Mouse (Mus musculus) forebrain, embryonic 15.5 days (tissue): ENCODE measurements around the gene Prpf4b. TPM values are rescaled to one million over a fixed set of nuclear protein-coding genes. Genes with fewer than 3 reads are reported as not detected.
"Not testable (repeated sequence)": the region's sequence is repeated elsewhere in the genome, so short reads cannot be mapped to it uniquely, and the experiment has no call there.

Source experiments
- ATAC-seq: fragments of 200-750 bp; cut with Nextera tagmentation; replicated peaks from 2 replicates; pipeline ENCODE4 v1.8.0; 2017; ENCODE audit warnings: mild to moderate bottlenecking, moderate TSS enrichment, moderate library complexity
- H3K27ac ChIP-seq: fragments of 300-500 bp; sonication (generic); replicated peaks from 2 replicates; pipeline ENCODE4 v1.5.1; 2015; ENCODE audit warnings: mild to moderate bottlenecking, inconsistent platforms
- H3K27me3 ChIP-seq: fragments of 300-500 bp; sonication (generic); 2 replicates; pipeline ENCODE4 v1.6.1; 2015; ENCODE audit warnings: inconsistent platforms
- H3K36me3 ChIP-seq: fragments of 300-500 bp; sonication (generic); 2 replicates; pipeline ENCODE4 v1.6.1; 2015; ENCODE audit warnings: mild to moderate bottlenecking, inconsistent platforms
- H3K4me1 ChIP-seq: fragments of 300-500 bp; sonication (generic); 2 replicates; pipeline ENCODE4 v1.6.1; 2015; ENCODE audit warnings: inconsistent platforms
- H3K4me2 ChIP-seq: fragments of 300-500 bp; sonication (generic); replicated peaks from 2 replicates; pipeline ENCODE4 v1.6.1; 2015; ENCODE audit warnings: mild to moderate bottlenecking, inconsistent platforms
- H3K4me3 ChIP-seq: fragments of 300-500 bp; sonication (generic); 2 replicates; pipeline ENCODE4 v1.5.1; 2015; ENCODE audit warnings: mild to moderate bottlenecking, inconsistent platforms
- H3K9ac ChIP-seq: fragments of 300-500 bp; sonication (generic); replicated peaks from 2 replicates; pipeline ENCODE4 v1.6.1; 2015; ENCODE audit warnings: mild to moderate bottlenecking, inconsistent platforms
- H3K9me3 ChIP-seq: fragments of 300-500 bp; sonication (generic); 2 replicates; pipeline ENCODE4 v1.6.1; 2016; ENCODE audit warnings: inconsistent platforms
- WGBS: fragments of 180-500 bp; shearing (Covaris S2); methylation state at CpG from one replicate; pipeline ENCODE4 v1.1.7; 2015; ENCODE audit warnings: mixed read lengths; 5-methylcytosine and 5-hydroxymethylcytosine counted together
- polyA plus RNA-seq: library from polyadenylated mRNA; unstranded; fragments of >200 nt; fragmentation: Nextera tagmentation; extraction: Ambion mirVana; gene quantifications from 2 replicates; pipeline ENCODE4 v1.2.1, GENCODE M21; 2015

Gene Prpf4b
- polyA plus RNA-seq, 1 experiment from 2014 or later, result 69.6 TPM

GRCm38 (mm10) chr13:34873801-34874681 is 1.1 kb upstream of the Prpf4b start:
- peak overlapping the region; percentile 88 for H3K9ac ChIP-seq
- no peaks in the 10 kb centered on the region for H3K9me3 ChIP-seq
- no peaks in the 10 kb centered on the region for H3K36me3 ChIP-seq
- 2% methylated on average over 45 of the region's 45 CpGs for WGBS
- H3K4me3 ChIP-seq, result peak overlapping the region; percentile 92
- peak overlapping the region; percentile 58 for H3K4me2 ChIP-seq
- ATAC-seq, result peak; percentile 94
- H3K27ac ChIP-seq, result peak overlapping the region; percentile 96
- peaks cover 27% of the 10 kb centered on the region for H3K4me1 ChIP-seq
- H3K27me3 ChIP-seq, result no peaks in the 10 kb centered on the region

- Histone ChIP-seq H3K4me2 (peak overlapping the region; percentile 58), H3K4me3 (peak overlapping the region; percentile 92), H3K4me1 (peaks cover 27% of the 10 kb centered on the region), H3K27ac (peak overlapping the region; percentile 96), H3K9ac (peak overlapping the region; percentile 88)
- ATAC-seq, result peak; percentile 17
- not testable (repeated sequence) for H3K36me3 ChIP-seq, H3K9me3 ChIP-seq, H3K27me3 ChIP-seq
- WGBS, result 23% methylated on average over 13 of the region's 13 CpGs
Measured at GRCm38 (mm10) chr13:34874736-34875135, 366 bp upstream of the Prpf4b start.

DNA sequence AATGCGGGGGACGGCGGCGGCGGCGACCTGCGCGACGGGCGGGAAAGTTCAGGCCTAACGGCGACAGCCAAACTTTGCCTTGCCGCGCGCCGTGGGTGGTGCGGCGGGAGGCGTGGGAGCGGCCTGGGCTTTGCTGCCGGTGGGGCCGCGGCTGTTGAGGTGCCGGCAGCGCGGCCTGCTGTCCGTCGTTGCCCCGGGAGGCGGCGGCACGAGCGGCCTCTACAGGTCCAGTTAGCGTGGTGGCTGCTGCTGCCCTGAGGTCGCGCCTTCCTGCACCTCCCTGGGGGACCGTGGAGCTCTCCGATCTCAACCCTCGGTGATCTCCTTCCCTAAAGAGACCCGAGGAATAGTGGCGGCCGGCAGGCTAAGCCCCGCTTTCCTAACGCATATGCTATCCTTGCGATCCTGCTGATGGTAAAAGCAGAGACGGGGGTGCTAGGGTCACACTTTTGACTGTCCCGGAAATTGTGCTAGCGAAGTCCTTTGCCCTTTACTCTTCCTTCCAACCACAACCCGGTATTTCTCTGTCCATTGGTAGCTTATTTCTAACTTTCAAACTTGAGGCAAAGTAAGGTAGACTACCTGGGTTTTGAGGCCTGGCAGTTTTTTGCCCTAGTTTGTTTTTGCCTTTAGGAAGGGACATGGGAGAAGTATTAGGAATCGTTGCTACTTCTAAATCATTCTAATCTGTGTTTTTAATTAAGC is 791 bp downstream of the Prpf4b start:
- no peaks in the 10 kb centered on the region for H3K9me3 ChIP-seq
- peak overlapping the region; percentile 88 for H3K9ac ChIP-seq
- ATAC-seq, result peak; percentile 22
- peak overlapping the region; percentile 96 for H3K27ac ChIP-seq
- no peaks in the 10 kb centered on the region for H3K36me3 ChIP-seq
- H3K4me3 ChIP-seq, result peak overlapping the region; percentile 92
- H3K27me3 ChIP-seq, result no peaks in the 10 kb centered on the region
- H3K4me2 ChIP-seq, result peak overlapping the region; percentile 58
- WGBS, result under 1% methylated on average over 50 of the region's 50 CpGs
- H3K4me1 ChIP-seq, result peaks cover 27% of the 10 kb centered on the region

DNA sequence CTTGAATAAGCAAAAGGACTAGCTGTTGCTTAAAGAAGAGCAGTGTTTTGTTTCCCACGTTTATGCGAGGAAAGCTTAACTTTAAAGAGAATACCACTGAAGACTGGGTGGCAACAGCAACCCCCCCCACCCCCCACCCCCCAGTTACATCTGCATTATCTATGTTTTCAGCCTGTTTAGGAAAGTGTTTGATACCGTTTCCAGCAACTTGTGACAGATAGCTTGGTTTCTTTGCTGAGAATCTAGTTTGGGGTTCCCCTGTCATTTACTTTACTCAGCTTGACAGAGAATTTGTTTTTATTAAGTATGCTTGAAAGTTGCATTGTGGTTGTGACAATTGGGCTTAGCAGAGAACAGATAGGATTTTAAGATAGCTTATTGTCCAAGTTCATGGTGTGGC is 1.4 kb downstream of the Prpf4b start:
- no peak overlapping the region for H3K27ac ChIP-seq
- H3K4me1 ChIP-seq, result peaks cover 27% of the 10 kb centered on the region
- 9% methylated on average over 3 of the region's 3 CpGs for WGBS
- H3K4me3 ChIP-seq, result peak overlapping the region; percentile 92
- no peaks in the 10 kb centered on the region for H3K9me3 ChIP-seq
- ATAC-seq, result no peak
- H3K36me3 ChIP-seq, result no peaks in the 10 kb centered on the region
- peak overlapping the region; percentile 88; the same call in 1 of the 2 replicates for H3K9ac ChIP-seq
- H3K4me2 ChIP-seq, result peak overlapping the region; percentile 58
- H3K27me3 ChIP-seq, result no peaks in the 10 kb centered on the region

DNA sequence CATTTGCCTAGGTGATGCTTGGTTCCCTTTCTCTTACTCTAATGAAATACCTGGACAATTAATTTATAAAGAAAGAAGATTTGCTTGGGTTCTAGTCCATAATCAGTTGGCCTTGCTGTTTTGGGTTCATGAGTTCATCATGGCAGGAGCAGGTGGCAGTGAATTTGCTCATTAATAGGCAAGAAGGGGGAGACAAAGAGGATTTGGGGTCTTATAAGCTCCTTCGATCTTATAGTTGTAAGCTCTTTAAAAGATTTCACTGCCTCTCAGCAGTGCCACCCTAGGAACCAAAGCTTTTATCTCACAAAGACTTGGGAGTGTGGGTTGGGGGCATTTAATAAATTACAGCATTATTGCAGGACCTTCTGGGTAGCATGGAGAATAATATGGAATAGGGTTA is 17.8 kb downstream of the Prpf4b start:
- Histone ChIP-seq H3K36me3 (peaks cover 90% of the 10 kb centered on the region), H3K9ac (no peak overlapping the region), H3K4me2 (no peak overlapping the region), H3K9me3 (no peaks in the 10 kb centered on the region), H3K27ac (no peak overlapping the region), H3K27me3 (no peaks in the 10 kb centered on the region), H3K4me3 (no peak overlapping the region), H3K4me1 (no peaks in the 10 kb centered on the region)
- 51% methylated on average over 1 of the region's 1 CpGs for WGBS
- ATAC-seq, result no peak

DNA sequence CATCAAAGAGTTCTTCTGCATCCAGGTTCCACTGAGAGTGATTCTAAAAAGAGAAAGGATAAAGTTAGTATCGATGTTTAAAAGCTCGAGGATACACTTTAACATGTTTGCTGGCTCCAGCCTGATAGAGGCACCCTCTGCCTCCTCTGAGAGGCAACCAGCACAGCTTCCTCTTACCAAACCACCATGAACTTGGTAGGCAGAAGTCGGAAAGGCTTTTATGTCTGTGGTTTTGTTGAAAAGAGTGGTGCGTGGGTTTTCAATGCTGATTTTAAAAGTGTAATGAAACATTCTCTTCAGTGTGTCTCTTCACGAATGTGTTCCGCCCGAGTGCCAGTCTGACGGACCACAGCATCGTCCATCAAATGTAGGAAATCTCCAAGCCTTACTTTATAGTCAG is 39.5 kb downstream of the Prpf4b start:
- no peaks in the 10 kb centered on the region for H3K36me3 ChIP-seq

DNA sequence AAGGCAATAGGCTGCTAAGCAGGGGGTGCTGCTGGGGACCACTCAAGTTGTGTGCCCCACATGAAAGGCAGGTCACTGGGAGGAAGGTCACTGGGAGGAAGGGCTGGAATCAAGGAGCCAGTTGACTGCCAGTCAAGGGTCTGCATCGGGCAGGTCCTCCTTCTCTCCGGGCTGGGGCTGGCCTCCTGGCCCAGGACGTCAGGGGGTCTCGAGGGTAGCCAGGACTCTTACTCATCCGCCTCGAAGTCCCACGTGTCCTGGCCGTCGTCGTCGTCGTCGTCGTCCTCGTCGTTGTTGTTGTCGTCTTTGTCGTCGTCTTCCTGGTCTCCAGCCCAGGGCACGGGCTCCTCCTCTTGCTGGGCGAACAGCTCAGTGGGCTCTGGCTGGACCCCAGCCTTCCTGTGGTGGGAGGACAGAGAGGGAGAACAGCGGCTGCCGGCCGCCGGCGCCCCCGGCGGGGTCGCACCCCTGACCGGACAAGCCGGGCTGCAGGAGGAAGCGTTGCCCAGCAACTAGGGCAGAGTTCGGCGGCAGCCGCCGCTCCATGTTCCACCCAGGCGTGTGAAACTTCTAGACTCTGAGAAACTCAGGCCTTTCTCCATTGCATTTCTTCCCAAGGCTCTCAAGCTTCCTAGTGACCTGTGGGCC is 41.5 kb downstream of the Prpf4b start:
- 42% methylated on average over 37 of the region's 37 CpGs for WGBS
- Histone ChIP-seq H3K4me1 (peaks cover 4% of the 10 kb centered on the region; the same call in 1 of the 2 replicates), H3K27me3 (no peaks in the 10 kb centered on the region), H3K4me2 (peak overlapping the region; percentile 37), H3K27ac (no peak overlapping the region), H3K4me3 (peak overlapping the region; percentile 22), H3K36me3 (no peaks in the 10 kb centered on the region), H3K9me3 (no peaks in the 10 kb centered on the region), H3K9ac (no peak overlapping the region)
- no peak for ATAC-seq

More for the DNA sequence above, 39.5 kb downstream of the Prpf4b start:
- Histone ChIP-seq H3K27ac (no peak overlapping the region), H3K4me3 (no peak overlapping the region), H3K9ac (no peak overlapping the region), H3K4me2 (no peak overlapping the region), H3K27me3 (no peaks in the 10 kb centered on the region), H3K4me1 (peaks cover 4% of the 10 kb centered on the region; the same call in 1 of the 2 replicates), H3K9me3 (no peaks in the 10 kb centered on the region)
- WGBS, result 87% methylated on average over 9 of the region's 9 CpGs
- ATAC-seq, result no peak

GRCm38 (mm10) chr13:34924210-34924609 is 49.1 kb downstream of the Prpf4b start, which contains the start of the genes Fam217a and 4933417A18Rik:
TSS of gene Fam217a (minus strand) at chr13:34924310.
TSS of gene 4933417A18Rik (plus strand) at chr13:34924409.
- Histone ChIP-seq H3K4me1 (no peaks in the 10 kb centered on the region), H3K36me3 (no peaks in the 10 kb centered on the region), H3K9ac (no peak within 1 kb of the TSS), H3K9me3 (no peaks in the 10 kb centered on the region), H3K27me3 (no peaks in the 10 kb centered on the region), H3K4me3 (no peak within 1 kb of the TSS), H3K4me2 (no peak within 1 kb of the TSS), H3K27ac (no peak within 1 kb of the TSS)
- WGBS, result 84% methylated on average over 4 of the region's 4 CpGs
- no peak for ATAC-seq

- H3K4me3 ChIP-seq, result no peak overlapping the region
- H3K27me3 ChIP-seq, result no peaks in the 10 kb centered on the region
- no peaks in the 10 kb centered on the region for H3K36me3 ChIP-seq
- H3K4me1 ChIP-seq, result no peaks in the 10 kb centered on the region
- no peaks in the 10 kb centered on the region for H3K9me3 ChIP-seq
- 55% methylated on average over 10 of the region's 10 CpGs for WGBS
- H3K4me2 ChIP-seq, result no peak overlapping the region
- no peak overlapping the region for H3K9ac ChIP-seq
- ATAC-seq, result peak; percentile 76
- peak overlapping the region; percentile 32; the same call in 1 of the 2 replicates for H3K27ac ChIP-seq
Measured at GRCm38 (mm10) chr13:34934931-34935644, 60.0 kb downstream of the Prpf4b start.

GRCm38 (mm10) chr13:34942370-34942769 is 67.3 kb downstream of the Prpf4b start:
- H3K36me3 ChIP-seq, result no peaks in the 10 kb centered on the region
- H3K4me1 ChIP-seq, result no peaks in the 10 kb centered on the region
- ATAC-seq, result no peak
- H3K27ac ChIP-seq, result no peak overlapping the region
- no peaks in the 10 kb centered on the region for H3K27me3 ChIP-seq
- no peaks in the 10 kb centered on the region for H3K9me3 ChIP-seq
- H3K4me2 ChIP-seq, result no peak overlapping the region
- H3K4me3 ChIP-seq, result no peak overlapping the region
- H3K9ac ChIP-seq, result no peak overlapping the region

- not testable (repeated sequence) for ATAC-seq, H3K4me1 ChIP-seq, H3K9ac ChIP-seq, H3K27me3 ChIP-seq, H3K4me3 ChIP-seq, H3K27ac ChIP-seq, H3K4me2 ChIP-seq, H3K9me3 ChIP-seq, H3K36me3 ChIP-seq
- WGBS, result 95% methylated on average over 2 of the region's 2 CpGs
Measured at GRCm38 (mm10) chr13:34951437-34951836, 76.3 kb downstream of the Prpf4b start.
